Mouse (Mus musculus) spleen, postnatal 36 days (tissue): ENCODE data around the gene Exoc4.

Experiments used
- DNase-seq, 2 experiments: peaks; one replicate each; pipeline ENCODE4 v3.0.0; 2022; ENCODE audit warnings: low spot score in 2 of 2, mixed read lengths in 1 of 2

Exoc4 gene

DNA sequence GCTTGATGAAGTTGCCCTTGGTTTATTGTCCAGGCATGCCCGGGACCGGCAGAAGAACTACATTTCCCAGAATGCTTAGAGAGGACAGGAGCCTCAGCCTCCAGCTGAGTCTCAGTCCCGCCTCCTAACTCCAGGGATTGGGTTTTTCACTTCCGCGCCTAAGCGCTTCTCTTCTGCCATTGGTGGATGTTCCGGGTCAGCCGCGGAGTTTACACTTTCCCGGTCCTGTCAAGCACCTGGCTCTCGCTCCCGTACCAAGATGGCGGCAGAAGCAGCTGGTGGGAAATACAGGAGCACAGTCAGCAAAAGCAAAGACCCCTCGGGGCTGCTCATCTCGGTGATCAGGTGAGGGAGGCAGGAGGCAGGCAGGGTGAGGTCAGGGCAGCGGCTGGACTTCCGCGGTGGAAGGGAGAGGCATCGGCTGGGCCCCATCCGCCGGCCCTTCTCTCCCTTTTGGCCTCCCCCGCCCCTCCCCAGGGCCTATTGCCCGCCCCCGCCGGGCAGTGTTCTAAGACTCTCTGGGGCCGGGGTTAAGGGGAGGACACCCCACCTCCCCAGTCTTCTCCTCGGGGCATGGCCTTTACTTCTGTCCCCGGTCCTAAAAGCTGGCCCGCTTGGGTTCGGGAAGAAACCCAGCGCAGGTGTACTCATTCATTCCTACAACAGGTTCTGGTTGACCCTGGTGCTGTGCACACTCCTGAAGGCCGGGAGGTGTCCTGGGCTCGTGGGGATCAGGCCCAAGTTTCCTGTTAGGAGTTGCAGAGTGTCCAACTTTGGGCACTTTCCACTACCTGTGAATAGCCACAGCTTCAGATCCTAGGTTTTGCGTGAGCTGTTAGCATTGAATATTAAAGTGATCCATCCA, at the start of gene Exoc4:
Exoc4 (plus strand) TSS at position 192 of the 865 bp plus-strand sequence.
- peak; percentile 96 to 97 for DNase-seq

DNA sequence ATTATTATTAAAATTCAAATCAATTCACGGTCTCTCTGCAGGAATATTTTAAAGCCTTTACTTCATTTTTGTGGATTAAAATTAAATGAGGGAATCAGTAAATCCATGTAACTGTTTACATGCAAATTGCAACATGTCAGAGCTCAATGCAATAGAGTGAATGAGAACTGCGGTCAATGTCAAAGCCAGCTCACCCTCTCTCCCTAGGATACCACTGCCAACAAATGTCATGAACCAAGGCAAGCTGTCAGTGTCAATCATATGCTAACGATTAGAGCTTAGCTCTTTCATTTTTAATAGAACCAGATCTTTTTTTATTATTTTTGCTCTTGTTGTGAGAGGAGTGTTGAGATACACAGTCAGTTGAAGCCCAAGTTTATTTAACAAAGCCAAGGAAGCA, 30.1 kb upstream of the Exoc4 start:
- DNase-seq = no peak

DNA sequence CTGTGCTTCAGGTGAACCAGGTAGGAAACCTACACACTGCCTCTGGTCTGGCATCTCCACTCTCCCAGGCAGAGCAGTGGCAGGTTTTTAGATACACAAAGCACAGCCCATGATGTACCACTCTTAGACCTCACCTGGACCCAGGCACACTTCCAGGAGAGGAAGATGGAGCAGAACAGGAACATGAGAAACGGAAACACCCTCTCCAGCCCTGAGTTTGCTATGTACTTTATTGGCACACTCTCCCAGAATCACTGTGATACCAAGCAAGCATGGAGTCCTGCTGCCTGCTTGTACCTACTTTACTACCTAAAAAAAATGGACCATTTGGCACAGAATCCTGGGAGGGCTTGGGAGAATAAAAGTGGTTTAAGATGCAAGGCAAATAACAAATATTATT, 22.2 kb upstream of the Exoc4 start:
- DNase-seq = no peak

DNA sequence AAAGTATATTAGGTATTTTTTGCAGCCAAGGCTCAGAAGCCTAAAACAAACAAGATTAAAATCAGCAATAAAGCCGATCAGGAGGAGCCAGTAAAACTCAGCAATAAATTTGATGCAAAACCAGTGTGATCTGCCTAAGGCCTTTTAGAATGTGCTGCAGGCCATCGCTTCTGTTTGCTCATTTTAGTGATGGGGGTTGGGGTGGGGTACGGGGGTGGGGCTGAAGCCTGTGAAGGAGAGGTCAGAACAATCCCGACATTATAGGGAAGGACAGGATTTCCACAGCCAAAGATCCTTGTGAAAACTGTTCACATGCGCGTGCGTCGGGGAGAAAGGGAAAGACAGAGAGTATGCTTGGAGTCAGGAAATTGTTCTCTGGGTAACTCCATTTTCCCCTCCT, 21.5 kb upstream of the Exoc4 start:
- DNase-seq = no peak

DNA sequence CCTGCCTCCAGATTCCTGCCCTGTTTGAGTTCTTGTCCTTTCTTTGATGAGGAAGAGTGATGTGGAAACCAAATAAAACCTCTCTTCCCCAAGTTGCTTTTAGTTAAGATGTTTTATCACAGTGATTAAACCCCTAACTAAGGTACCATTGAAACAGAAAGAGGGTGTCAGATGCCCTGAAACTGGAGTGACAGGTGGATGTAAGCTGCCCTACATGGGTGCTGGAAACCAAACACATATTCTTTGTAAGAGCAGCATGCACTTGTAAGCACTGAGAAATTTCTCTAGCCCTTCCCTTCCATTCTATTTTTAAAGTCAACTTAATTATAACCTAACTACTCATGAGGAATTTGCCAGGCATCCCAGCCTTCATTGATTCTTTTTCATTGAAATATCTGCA, 7.6 kb upstream of the Exoc4 start:
- no peak for DNase-seq

DNA sequence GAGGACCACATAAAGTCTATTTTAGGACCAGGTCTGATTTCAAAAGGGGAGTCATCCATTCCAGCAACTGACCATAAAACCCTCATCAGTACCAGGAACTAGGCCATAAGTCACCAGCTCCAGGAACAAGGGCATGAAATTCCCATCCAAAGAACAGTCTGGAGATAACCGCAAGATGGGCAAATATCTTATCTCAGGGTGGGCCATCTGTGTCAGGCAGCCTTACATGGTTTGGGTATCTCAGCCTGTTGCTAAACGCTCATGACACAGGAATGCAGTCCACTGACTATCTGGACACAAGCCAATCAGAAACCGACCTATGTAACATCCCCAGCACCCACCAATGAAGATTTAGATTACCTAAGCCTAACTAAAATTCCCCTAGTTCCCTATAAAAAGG, 4.3 kb upstream of the Exoc4 start:
- DNase-seq = no peak

DNA sequence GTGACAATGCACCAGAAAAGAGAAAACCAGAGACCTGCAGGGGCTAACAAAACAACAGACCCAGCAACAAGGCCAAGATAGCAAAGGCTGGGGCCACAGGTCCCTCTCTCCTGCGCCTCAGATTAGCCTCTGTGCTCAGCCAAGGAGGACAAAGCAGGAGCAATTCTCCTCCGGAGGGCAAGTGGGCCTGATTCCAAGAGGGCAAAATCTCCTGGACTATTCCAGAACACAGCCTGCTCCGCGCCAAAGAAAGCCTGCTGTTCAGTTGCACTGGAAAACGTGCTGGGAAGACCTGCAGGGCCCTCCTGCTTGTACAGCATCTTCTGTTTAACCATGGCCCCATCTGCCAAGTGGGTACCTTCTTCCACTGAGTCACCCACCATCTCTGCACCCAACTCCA, 1.7 kb upstream of the Exoc4 start:
- DNase-seq = no peak

DNA sequence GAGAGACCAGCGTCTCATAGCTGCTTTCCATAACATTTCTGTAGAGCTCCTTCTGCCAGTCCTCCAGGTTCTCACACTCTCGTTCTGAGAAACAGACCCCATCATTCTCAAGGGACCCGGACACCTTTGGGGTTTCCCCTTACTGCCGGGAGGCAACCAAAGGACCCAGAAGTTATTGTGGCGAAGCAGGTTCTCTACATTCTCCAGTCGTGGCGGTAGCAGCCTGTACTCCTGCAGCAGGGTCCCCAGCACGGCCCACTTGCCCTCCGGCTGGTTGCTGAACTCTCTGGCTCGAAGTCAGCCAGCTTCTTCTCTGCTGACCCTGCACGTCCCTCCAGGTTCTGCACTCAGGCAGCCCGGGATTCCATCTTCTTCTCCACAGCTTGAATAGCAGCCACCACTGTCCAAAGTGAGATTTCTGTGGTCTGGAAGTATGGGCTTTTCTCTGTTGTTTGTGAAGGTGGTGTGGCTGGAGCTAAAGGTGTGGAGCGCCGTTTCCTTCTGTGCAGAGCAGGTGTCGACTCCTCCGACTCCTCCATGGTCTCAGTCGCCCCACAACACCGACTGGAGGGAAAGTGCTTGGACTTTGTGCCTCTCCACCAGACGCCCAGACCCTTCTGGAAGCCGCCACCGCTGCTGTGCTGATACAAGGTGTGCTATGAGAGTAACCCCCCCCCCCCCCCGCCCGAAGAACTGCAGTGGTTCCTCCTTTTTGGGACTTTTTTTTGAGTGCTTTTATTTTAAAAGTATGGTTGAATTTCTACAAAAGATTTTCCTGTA, 1.1 kb upstream of the Exoc4 start:
- DNase-seq = no peak

DNA sequence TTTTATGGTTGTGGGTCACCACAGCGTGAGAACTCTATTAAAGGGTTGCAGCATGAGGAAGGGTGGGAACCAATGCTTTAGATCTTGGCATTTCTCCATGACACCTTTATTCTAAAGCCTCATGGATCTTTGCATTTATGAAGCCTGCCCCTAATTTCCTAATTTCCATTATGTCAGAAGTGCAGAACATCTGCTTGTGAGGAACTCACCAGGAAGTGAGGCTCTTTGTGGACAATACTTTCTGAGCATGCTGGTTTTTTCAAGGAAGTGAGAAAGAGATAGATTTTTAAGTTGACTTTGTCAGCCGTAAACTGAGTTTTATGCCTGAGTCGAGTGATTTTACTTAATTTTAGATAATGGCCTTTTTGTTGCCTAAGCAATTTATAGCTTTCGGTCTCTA, 7.8 kb downstream of the Exoc4 start:
- no peak for DNase-seq

DNA sequence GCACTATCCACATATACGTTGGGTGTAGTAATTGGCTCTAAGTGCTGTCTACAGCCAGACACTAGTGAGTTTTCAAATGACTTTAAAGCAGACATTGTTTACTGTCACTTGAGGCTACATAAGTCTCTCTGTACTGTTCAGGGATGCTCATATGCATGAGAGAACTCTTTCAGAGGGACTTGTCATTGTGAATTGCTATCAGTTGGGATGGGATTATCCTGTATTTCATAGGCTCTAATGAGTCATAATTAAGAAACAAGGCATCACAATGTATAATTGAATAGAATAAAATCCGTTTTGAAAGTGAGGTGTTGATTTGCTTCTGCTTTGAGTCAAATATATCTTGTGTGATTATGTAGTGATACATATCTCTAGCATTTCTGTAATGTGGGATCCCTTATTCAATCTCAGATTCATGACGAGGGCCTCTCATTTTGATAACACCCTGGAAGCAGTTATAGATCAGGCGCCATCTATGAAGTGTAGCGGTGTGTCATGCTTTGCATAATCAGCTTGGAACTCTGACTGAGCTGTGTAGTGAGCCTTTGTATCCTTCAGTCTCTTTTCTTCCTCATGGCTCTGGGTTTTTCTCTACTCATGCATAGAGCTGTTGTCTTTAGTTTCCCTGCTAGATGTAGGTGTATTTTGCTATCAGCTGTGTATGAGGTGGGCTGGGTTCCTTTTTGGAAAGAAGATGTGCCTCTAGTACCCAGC, 8.3 kb downstream of the Exoc4 start:
- DNase-seq = no peak

DNA sequence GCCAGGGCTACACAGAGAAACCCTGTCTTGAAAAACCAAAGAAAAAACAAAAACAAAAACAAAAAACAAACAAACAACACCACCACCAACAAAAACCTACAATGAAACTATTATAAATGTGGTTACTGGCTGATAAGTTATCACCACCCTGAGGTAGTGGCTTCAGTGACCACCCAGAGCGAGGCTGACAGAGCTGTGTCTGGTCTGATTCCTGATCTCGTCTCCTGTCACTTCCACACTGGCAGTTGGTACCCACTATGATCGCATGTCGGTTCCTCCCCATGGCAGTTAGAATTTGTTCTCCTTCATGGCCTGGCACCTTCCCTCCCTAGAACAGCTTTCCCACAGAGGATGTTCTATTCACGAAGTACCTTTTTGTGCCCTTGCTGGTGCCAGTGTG, 11.0 kb downstream of the Exoc4 start:
- DNase-seq = no peak

DNA sequence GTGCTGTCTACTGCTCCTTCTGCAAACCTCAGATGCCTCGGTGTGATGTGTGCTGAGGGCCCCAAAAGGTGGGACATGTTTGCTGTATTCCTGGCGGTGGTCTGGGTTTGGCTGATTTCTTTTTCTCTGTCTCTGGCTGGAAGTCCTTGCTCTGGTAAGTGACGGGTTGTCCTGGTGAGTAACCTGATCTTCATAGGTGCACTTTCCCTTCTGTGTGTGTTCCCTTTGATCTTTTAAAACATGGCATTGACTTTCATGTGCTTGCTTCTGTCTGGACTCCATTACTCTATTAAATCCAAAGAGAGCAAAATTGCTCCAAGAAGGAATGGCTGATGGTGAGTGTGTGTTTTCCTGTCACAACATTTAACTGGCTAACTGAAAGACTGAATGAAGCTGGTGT, 12.7 kb downstream of the Exoc4 start:
- DNase-seq = no peak

DNA sequence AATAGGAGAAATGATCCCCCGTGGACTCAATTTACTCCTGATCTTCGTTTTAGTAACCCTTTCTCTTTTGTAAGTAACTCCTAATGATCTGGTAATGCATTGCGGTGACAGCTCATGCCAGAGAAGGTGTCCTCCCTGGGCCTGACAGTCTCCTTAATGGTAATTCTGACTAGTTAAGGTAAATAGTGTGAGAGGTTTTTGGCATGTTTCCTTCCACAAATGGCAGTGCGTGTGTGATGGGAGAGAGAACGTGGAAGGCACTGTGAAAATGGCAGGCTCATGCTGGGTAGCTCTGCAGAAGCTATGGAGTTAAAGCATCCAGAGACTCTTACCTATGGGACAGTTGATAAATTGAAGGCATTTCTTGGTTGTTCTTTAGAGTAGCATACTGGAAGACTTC, 15.1 kb downstream of the Exoc4 start:
- DNase-seq = no peak

DNA sequence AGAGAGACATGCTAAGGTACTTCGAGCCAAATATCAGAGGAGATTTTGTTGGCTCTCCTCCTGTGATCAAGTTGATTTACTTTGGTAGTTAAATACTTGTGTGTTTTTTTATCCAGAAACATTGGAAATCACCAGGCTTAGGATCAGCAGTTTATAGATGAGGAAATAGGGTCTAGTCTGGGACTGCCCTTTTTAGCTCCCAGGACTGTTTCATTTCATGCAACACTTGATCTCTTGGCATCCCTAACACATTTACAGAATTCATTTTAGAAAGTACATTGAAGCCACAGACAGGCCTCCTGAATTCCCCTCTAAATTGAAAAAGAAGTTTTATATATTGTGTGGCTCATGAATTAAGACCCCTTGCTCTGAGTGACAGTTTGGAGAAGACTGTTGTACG, 15.5 kb downstream of the Exoc4 start:
- DNase-seq = no peak

DNA sequence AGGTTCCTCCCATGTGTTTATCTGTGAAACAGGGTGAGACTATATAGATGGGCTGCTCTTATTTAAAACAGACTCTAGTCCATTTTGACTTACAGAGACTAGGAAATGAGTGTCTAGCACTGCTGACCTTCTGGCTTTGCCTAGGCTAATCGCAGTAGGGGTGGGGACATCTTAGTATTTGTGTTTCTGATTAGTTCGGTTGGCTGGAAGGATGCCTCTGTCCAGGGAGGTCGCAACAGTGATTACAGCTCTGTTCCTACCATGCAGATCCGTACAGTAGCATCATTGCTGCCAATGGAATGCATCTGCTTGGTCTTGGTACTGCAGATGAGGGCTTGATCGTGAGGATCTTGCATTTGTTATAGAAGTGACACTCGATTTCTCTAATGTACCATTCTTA, 18.7 kb downstream of the Exoc4 start:
- no peak for DNase-seq

DNA sequence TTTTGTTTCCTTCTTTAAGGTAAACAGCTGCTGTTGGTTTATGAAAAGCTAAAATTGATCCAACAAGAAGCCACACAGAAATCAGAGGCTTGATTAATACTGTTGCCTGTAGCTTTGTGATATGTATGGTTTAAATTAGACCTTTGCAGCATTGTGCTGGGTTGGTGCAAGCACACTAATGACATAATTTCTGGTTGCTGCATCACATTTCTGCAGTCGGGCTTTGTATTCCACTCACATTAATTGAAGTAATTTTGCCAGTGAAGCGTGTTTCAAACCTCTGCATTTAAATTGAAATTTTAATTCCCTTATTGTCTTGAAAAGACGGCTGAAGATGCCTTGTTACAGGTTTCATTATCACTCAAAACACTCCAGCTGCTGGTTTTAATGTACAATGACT, 34.6 kb downstream of the Exoc4 start:
- no peak for DNase-seq

DNA sequence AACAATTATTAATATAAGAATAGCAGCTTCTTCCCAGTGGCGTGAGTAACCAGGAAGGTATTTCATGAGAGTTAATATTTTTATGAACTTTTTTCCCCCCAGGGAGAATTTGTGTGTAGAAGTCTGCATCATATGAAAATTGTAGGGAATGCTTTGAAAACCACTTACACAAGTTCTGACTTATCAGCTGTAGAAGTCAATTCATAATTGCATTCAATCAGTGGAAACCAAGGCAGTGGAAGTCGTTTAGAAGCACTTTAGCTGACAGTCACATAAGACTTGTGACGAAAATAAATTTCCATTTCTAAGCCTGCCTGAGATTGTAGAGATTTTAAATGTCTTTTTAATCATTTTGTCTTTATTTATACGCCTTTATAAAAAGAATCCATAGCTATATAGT, 35.1 kb downstream of the Exoc4 start:
- DNase-seq = no peak

DNA sequence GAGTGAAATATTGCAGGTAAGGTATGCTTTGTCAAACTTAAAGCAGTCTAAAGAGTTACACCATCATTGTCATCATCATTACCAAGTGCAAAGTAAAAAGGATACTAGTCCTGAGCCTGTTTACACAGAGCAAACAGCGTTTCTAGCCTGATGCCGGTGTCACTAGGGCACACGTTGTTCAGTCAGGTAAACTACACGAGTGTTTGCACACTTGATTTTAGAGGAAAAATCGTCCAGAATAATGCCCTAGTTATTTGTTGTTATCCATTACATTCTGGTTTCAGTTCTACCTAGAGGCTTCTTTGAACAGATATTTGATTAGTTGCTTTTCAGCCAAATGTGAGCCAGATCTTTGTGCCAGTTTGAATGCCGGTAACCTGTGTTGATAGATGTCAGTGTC, 37.5 kb downstream of the Exoc4 start:
- no peak for DNase-seq

DNA sequence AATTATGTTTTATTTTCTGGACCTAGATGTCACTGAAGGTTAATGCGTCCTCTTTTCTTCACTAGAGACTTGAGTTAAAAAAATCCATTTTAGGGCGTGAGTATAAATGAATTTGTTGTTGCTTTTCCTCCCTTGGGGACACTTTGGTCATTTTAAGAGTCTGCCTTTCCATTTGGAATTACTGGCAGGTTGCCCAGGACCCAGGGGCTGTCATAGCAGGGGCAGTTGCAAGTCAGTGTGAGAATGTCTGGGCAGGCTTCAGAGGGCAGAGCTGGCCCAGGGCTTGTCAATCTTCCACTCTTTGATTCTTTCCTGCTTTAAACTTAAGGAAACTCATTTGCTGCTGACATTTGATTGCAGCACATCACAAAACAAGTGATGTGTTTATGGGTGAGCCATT, 45.7 kb downstream of the Exoc4 start:
- DNase-seq = no peak

DNA sequence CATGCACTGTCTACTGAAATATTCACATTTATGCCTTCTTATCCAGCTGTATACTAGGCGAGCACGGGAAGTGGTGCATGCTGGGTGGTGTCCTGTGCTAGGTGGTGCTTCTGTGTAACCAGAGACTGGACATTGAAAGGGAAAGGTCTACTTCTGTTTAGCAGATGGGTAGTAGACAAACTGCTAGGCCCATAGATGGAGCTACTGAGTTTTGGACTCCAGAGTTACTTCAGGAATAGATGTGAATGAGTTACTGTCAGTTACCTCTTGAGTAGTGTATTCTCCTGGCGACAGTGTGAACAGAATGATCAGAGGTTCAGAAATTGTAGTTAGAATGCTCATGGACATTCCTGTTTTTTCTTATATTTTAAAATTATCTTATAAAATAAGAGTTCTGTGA, 48.7 kb downstream of the Exoc4 start:
- no peak for DNase-seq

DNA sequence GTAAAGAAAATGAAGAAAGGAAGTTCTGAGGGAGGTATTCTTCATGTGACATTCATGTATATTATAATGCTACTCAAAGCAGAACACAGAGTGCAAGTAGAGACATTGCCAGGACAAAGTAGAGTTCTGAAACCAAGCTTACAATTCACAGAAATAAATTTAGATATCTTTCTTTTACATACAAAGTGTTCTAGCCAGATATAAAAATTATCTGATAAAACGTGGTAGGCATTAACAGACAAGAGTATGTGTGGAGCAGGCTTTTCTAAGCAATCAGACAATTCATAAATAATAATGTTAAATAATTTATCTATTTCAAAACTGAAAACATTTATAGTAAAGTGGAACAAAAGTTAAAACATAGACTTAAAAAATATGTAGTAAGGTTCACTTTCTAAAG, 49.9 kb downstream of the Exoc4 start:
- no peak for DNase-seq

DNA sequence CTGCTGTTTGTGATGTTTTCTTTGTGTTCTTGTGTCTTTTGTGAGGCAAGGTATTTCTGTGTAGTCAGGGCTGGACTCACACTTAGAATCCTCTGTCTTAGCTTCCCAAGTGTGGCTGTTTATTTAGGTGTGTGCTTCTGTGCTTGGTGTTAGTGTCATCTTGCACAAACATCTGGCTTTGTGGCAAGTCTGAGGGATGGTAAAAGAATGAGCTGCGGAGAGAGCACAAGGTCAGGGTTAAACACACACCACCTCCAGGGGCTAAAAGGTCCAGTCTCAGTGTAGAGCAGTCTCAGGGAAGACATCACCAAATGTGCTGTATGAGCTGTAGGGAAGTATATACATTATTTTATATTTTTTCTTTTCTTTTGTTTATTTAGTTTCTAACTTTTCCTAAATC, 57.1 kb downstream of the Exoc4 start:
- no peak for DNase-seq

DNA sequence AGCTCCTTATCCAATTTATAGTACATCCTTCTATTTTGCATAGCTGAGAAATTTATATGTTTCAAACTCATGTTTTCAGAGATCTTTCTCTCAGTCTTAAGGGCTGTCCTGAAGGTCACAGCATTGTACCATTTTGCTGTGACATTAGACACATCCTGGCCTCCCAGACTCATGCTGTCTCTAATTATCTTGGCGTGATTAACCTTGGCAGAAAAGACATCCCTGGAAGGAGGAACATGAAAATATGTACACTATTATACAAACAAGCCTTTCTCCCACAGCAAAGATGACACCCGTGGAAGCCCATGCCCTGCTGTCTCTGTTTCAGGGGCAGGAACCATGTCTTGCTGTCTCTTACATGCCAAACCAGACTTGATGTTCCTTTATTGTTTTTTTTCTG, 59.8 kb downstream of the Exoc4 start:
- no peak for DNase-seq
